Mouse (Mus musculus): ENCODE data around the gene Acr. TPM values are rescaled to one million over a fixed set of nuclear protein-coding genes. Genes with fewer than 3 reads are reported as not detected.

Gene Acr
- polyA plus RNA-seq, 1 experiment from 2014 or later: 1.8 TPM

- Histone ChIP-seq H3K9ac (ENCODE audit: low read depth, low read length) (peak overlapping the region; percentile 75), H3K4me3 (ENCODE audit: low read depth, low read length) (peak overlapping the region; percentile 49), H3K27ac (ENCODE audit: low read length) (no peak overlapping the region), H3K4me1 (ENCODE audit: control insufficient read depth, insufficient read depth, low read length) (peaks cover 26% of the 10 kb centered on the region), H3K4me2 (ENCODE audit: low read length) (peak overlapping the region; percentile 88), H3K9me3 (replicated peaks; ENCODE audit: control insufficient read depth, low read length, poor library complexity, severe bottlenecking) (no peaks in the 10 kb centered on the region), H3K27me3 (ENCODE audit: control insufficient read depth, insufficient read depth, low read depth, low read length) (no peaks in the 10 kb centered on the region), H3K36me3 (ENCODE audit: control insufficient read depth, insufficient read depth, low read length) (no peaks in the 10 kb centered on the region)
- no peak for ATAC-seq
- WGBS: 85% methylated on average over 10 of the region's 10 CpGs
Observed at GRCm38 (mm10) chr15:89533843-89534207, 34.3 kb upstream of the Acr start.

- H3K9me3 ChIP-seq (replicated peaks; ENCODE audit: control insufficient read depth, low read length, poor library complexity, severe bottlenecking): no peaks in the 10 kb centered on the region
Observed at GRCm38 (mm10) chr15:89544171-89544570, 24.0 kb upstream of the Acr start.

GRCm38 (mm10) chr15:89547321-89547720 is 20.8 kb upstream of the Acr start:
- no peak for ATAC-seq
- Histone ChIP-seq H3K9ac (ENCODE audit: low read depth, low read length) (no peak overlapping the region), H3K4me3 (ENCODE audit: low read depth, low read length) (no peak overlapping the region), H3K27me3 (ENCODE audit: control insufficient read depth, insufficient read depth, low read depth, low read length) (no peaks in the 10 kb centered on the region), H3K36me3 (ENCODE audit: control insufficient read depth, insufficient read depth, low read length) (peaks cover 21% of the 10 kb centered on the region), H3K27ac (ENCODE audit: low read length) (no peak overlapping the region), H3K9me3 (replicated peaks; ENCODE audit: control insufficient read depth, low read length, poor library complexity, severe bottlenecking) (no peaks in the 10 kb centered on the region), H3K4me2 (ENCODE audit: low read length) (no peak overlapping the region), H3K4me1 (ENCODE audit: control insufficient read depth, insufficient read depth, low read length) (no peaks in the 10 kb centered on the region; the same call in 1 of the 2 replicates)
- WGBS: 48% methylated on average over 8 of the region's 8 CpGs

More at GRCm38 (mm10) chr15:89544171-89544570, 24.0 kb upstream of the Acr start:
- Histone ChIP-seq H3K36me3 (ENCODE audit: control insufficient read depth, insufficient read depth, low read length) (peaks cover 15% of the 10 kb centered on the region), H3K9ac (ENCODE audit: low read depth, low read length) (no peak overlapping the region), H3K4me1 (ENCODE audit: control insufficient read depth, insufficient read depth, low read length) (no peaks in the 10 kb centered on the region; the same call in 1 of the 2 replicates), H3K4me2 (ENCODE audit: low read length) (no peak overlapping the region), H3K27me3 (ENCODE audit: control insufficient read depth, insufficient read depth, low read depth, low read length) (no peaks in the 10 kb centered on the region), H3K4me3 (ENCODE audit: low read depth, low read length) (no peak overlapping the region), H3K27ac (ENCODE audit: low read length) (no peak overlapping the region)
- WGBS: 88% methylated on average over 7 of the region's 7 CpGs
- ATAC-seq: no peak

GRCm38 (mm10) chr15:89547824-89548601 is 20.1 kb upstream of the Acr start:
- Histone ChIP-seq H3K27ac (ENCODE audit: low read length) (no peak overlapping the region), H3K4me1 (ENCODE audit: control insufficient read depth, insufficient read depth, low read length) (no peaks in the 10 kb centered on the region; the same call in 1 of the 2 replicates), H3K27me3 (ENCODE audit: control insufficient read depth, insufficient read depth, low read depth, low read length) (no peaks in the 10 kb centered on the region), H3K4me2 (ENCODE audit: low read length) (peak overlapping the region; percentile 35), H3K4me3 (ENCODE audit: low read depth, low read length) (peak overlapping the region; percentile 11; the same call in 1 of the 2 replicates), H3K36me3 (ENCODE audit: control insufficient read depth, insufficient read depth, low read length) (peaks cover 25% of the 10 kb centered on the region), H3K9me3 (replicated peaks; ENCODE audit: control insufficient read depth, low read length, poor library complexity, severe bottlenecking) (no peaks in the 10 kb centered on the region), H3K9ac (ENCODE audit: low read depth, low read length) (0 out of 2 replicates have a peak overlapping the region, but pooled peaks have one; percentile 13)
- 14% methylated on average over 50 of the region's 58 CpGs for WGBS
- ATAC-seq: peak; percentile 61

- peaks cover 21% of the 10 kb centered on the region for H3K36me3 ChIP-seq (ENCODE audit: control insufficient read depth, insufficient read depth, low read length)
- no peaks in the 10 kb centered on the region for H3K9me3 ChIP-seq (replicated peaks; ENCODE audit: control insufficient read depth, low read length, poor library complexity, severe bottlenecking)
- H3K27ac ChIP-seq (ENCODE audit: low read length): no peak overlapping the region
- no peak overlapping the region for H3K9ac ChIP-seq (ENCODE audit: low read depth, low read length)
- WGBS: 36% methylated on average over 11 of the region's 11 CpGs
- peak overlapping the region; percentile 35 for H3K4me2 ChIP-seq (ENCODE audit: low read length)
- no peaks in the 10 kb centered on the region for H3K27me3 ChIP-seq (ENCODE audit: control insufficient read depth, insufficient read depth, low read depth, low read length)
- peak; percentile 50 for ATAC-seq
- no peaks in the 10 kb centered on the region; the same call in 1 of the 2 replicates for H3K4me1 ChIP-seq (ENCODE audit: control insufficient read depth, insufficient read depth, low read length)
- H3K4me3 ChIP-seq (ENCODE audit: low read depth, low read length): no peak overlapping the region
Observed at GRCm38 (mm10) chr15:89548837-89549236, 19.3 kb upstream of the Acr start.

- ATAC-seq: no peak
- no peaks in the 10 kb centered on the region for H3K27me3 ChIP-seq (ENCODE audit: control insufficient read depth, insufficient read depth, low read depth, low read length)
- H3K36me3 ChIP-seq (ENCODE audit: control insufficient read depth, insufficient read depth, low read length): peaks cover 21% of the 10 kb centered on the region
- H3K9me3 ChIP-seq (replicated peaks; ENCODE audit: control insufficient read depth, low read length, poor library complexity, severe bottlenecking): no peaks in the 10 kb centered on the region
- H3K4me3 ChIP-seq (ENCODE audit: low read depth, low read length): no peak overlapping the region
- no peak overlapping the region for H3K27ac ChIP-seq (ENCODE audit: low read length)
- WGBS: 90% methylated on average over 8 of the region's 8 CpGs
- H3K9ac ChIP-seq (ENCODE audit: low read depth, low read length): no peak overlapping the region
- no peaks in the 10 kb centered on the region; the same call in 1 of the 2 replicates for H3K4me1 ChIP-seq (ENCODE audit: control insufficient read depth, insufficient read depth, low read length)
- no peak overlapping the region for H3K4me2 ChIP-seq (ENCODE audit: low read length)
Observed at GRCm38 (mm10) chr15:89550506-89550905, 17.6 kb upstream of the Acr start.

GRCm38 (mm10) chr15:89551733-89552132 is 16.4 kb upstream of the Acr start:
- Histone ChIP-seq H3K27me3 (ENCODE audit: control insufficient read depth, insufficient read depth, low read depth, low read length) (no peaks in the 10 kb centered on the region; the same call in 1 of the 2 replicates), H3K4me1 (ENCODE audit: control insufficient read depth, insufficient read depth, low read length) (peaks cover 2% of the 10 kb centered on the region; the same call in 1 of the 2 replicates), H3K9ac (ENCODE audit: low read depth, low read length) (no peak overlapping the region), H3K9me3 (replicated peaks; ENCODE audit: control insufficient read depth, low read length, poor library complexity, severe bottlenecking) (no peaks in the 10 kb centered on the region), H3K4me3 (ENCODE audit: low read depth, low read length) (no peak overlapping the region), H3K27ac (ENCODE audit: low read length) (no peak overlapping the region), H3K4me2 (ENCODE audit: low read length) (no peak overlapping the region), H3K36me3 (ENCODE audit: control insufficient read depth, insufficient read depth, low read length) (peaks cover 21% of the 10 kb centered on the region)
- 89% methylated on average over 1 of the region's 1 CpGs for WGBS
- ATAC-seq: no peak

GRCm38 (mm10) chr15:89555591-89555990 is 12.5 kb upstream of the Acr start:
- H3K27me3 ChIP-seq (ENCODE audit: control insufficient read depth, insufficient read depth, low read depth, low read length): peaks cover 4% of the 10 kb centered on the region
- H3K4me3 ChIP-seq (ENCODE audit: low read depth, low read length): no peak overlapping the region
- H3K4me1 ChIP-seq (ENCODE audit: control insufficient read depth, insufficient read depth, low read length): peaks cover 7% of the 10 kb centered on the region; the same call in 1 of the 2 replicates
- H3K36me3 ChIP-seq (ENCODE audit: control insufficient read depth, insufficient read depth, low read length): peaks cover 6% of the 10 kb centered on the region; the same call in 1 of the 2 replicates
- WGBS: 90% methylated on average over 6 of the region's 6 CpGs
- no peaks in the 10 kb centered on the region for H3K9me3 ChIP-seq (replicated peaks; ENCODE audit: control insufficient read depth, low read length, poor library complexity, severe bottlenecking)
- no peak overlapping the region for H3K27ac ChIP-seq (ENCODE audit: low read length)
- H3K9ac ChIP-seq (ENCODE audit: low read depth, low read length): no peak overlapping the region
- no peak for ATAC-seq
- H3K4me2 ChIP-seq (ENCODE audit: low read length): no peak overlapping the region
